ENCODE assay signal across 8 mouse cellular contexts in genomic region chr8:11774195-11775076, GRCm38 (mm10). TPM values are rescaled to one million over a fixed set of nuclear protein-coding genes. Genes with fewer than 3 reads are reported as not detected.
DNase-seq lines count a peak whose midpoint lies in the region; ATAC-seq lines count a peak whose summit lies in the region.

No protein-coding gene starts in this region.

- H3K4me2 ChIP-seq in forebrain, embryonic 13.5 days, result no peak overlapping the region

- DNase-seq in forebrain, embryonic 10.5 days (ENCODE audit: extremely low spot score, low spot score), result no peak
- peak; percentile 63 for DNase-seq in fat pad, adult 2 months (ENCODE audit: extremely low read depth, low read depth, low spot score)
- peak; percentile 72 for DNase-seq in kidney, postnatal 14 days
- no peak for DNase-seq in frontal cortex, adult 2 months (ENCODE audit: extremely low spot score in 1 of 2, low spot score in 1 of 2)
- DNase-seq in adrenal gland, adult 8-10 months, result no peak
- DNase-seq in gastrocnemius, postnatal 25 days, result no peak

- peaks cover 20% of the 10 kb centered on the region for H3K4me1 ChIP-seq in forebrain, embryonic 10.5 days
- H3K4me1 ChIP-seq in forebrain, embryonic 13.5 days, result peaks cover 41% of the 10 kb centered on the region

- WGBS in forebrain, embryonic 10.5 days, result 91% methylated on average over 17 of the region's 17 CpGs
- 87% methylated on average over 17 of the region's 17 CpGs for WGBS in forebrain, embryonic 13.5 days
- 80% methylated on average over 17 of the region's 17 CpGs for WGBS in macrophage (ENCODE audit: missing documents)

- ATAC-seq in forebrain, embryonic 13.5 days, result no peak

- no peak overlapping the region for H3K4me3 ChIP-seq in forebrain, embryonic 10.5 days
- H3K4me3 ChIP-seq in forebrain, embryonic 13.5 days, result no peak overlapping the region
- no peak overlapping the region for H3K4me3 ChIP-seq in macrophage (ENCODE audit: inconsistent target)

- 0 out of 2 replicates have a peak overlapping the region, but pooled peaks have one; percentile 1 for H3K27ac ChIP-seq in forebrain, embryonic 10.5 days
- H3K27ac ChIP-seq in forebrain, embryonic 13.5 days, result no peak overlapping the region
- H3K27ac ChIP-seq in macrophage, result peak overlapping the region; percentile 29

- H3K9me3 ChIP-seq in forebrain, embryonic 10.5 days, result no peaks in the 10 kb centered on the region
- H3K9me3 ChIP-seq in forebrain, embryonic 13.5 days (replicated peaks), result no peaks in the 10 kb centered on the region

- no peak overlapping the region for H3K9ac ChIP-seq in forebrain, embryonic 13.5 days

- peaks cover 100% of the 10 kb centered on the region for H3K79me2 ChIP-seq in macrophage (ENCODE audit: inconsistent target)

- no peaks in the 10 kb centered on the region for H3K27me3 ChIP-seq in forebrain, embryonic 10.5 days (ENCODE audit: poor library complexity, severe bottlenecking)
- no peaks in the 10 kb centered on the region for H3K27me3 ChIP-seq in forebrain, embryonic 13.5 days

- H3K36me3 ChIP-seq in forebrain, embryonic 10.5 days (replicated peaks), result peaks cover 20% of the 10 kb centered on the region
- no peaks in the 10 kb centered on the region; the same call in 1 of the 2 replicates for H3K36me3 ChIP-seq in forebrain, embryonic 13.5 days (ENCODE audit: poor library complexity, severe bottlenecking)
- H3K36me3 ChIP-seq in macrophage (ENCODE audit: inconsistent target), result peaks cover 9% of the 10 kb centered on the region; the same call in 1 of the 2 replicates

RNA-seq across cellular contexts. Expression of gene Arhgef7, which starts 46.9 kb away (rescaled TPM):
- polyA plus RNA-seq in forebrain, embryonic 10.5 days (2016; fragmentation: Nextera tagmentation; extraction: Ambion mirVana), result 54.6 and 56.9 TPM in 2 replicates
- polyA plus RNA-seq in forebrain, embryonic 13.5 days (2015; fragmentation: Nextera tagmentation; extraction: Ambion mirVana), result 58.5 and 61.8 TPM in 2 replicates
- 100 to 1,000 TPM in 22 of 26 experiments, 10 to 100 TPM in 4; 76.7 to 355 (median 199) TPM for total RNA-seq in macrophage (2018; cell fraction: chromatin; rRNA removed)
- total RNA-seq in macrophage (2018; cell fraction: cytosol; rRNA removed), result 10 to 100 TPM; 40.4 to 73.6 (median 56.5) TPM
- 100 to 1,000 TPM in 16 of 26 experiments, 10 to 100 TPM in 10; 58.9 to 339 (median 108) TPM for total RNA-seq in macrophage (2018; cell fraction: nucleus; rRNA removed)
- polyA plus RNA-seq in macrophage (2018), result 45.4 to 121 TPM (median 50.2 TPM) in 3 replicates
- 85.1 and 92.8 TPM in 2 replicates for polyA plus RNA-seq in frontal cortex, adult 2 months (2012; rRNA removed)
- total RNA-seq in adrenal gland, adult 8-10 months (2022), result 10 to 100 TPM; 40.3 to 56.7 (median 46.7) TPM
- total RNA-seq in gastrocnemius, postnatal 25 days (2021), result 10 to 100 TPM; 56.0 to 61.4 TPM

Comparison
In these comparisons a context has a peak if more than half of its experiments do, and no peak if none do; other contexts are left out.
1. DNase-seq: peak in fat pad, adult 2 months (single experiment) and kidney, postnatal 14 days (single experiment); none in forebrain, embryonic 10.5 days (single experiment), frontal cortex, adult 2 months (0 of 2), adrenal gland, adult 8-10 months (single experiment) and gastrocnemius, postnatal 25 days (single experiment).